ENCODE assay signal across 26 mouse cellular contexts in the genomic region with DNA sequence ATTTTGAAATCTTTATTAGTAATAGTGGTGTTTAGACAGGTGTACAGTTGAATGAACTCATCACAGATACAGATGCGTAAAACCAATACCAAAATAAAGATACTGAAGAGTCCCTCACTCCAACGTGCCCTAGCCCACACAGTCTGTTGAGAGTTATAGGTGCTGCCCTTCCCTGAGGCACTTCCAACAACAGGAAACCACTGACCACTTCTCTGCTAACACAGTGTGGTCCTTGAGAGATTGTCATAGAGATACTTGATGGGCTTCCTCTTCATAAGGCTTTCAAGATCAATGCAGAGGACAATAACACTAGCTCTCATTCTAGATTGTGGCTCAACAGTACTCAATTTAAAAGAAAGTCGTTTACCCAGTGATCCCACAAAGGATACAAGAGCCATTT.
DNase-seq lines count a peak whose midpoint lies in the region; ATAC-seq and TF ChIP-seq lines count a peak whose summit lies in the region.
"Had no signal": no experiment of that assay in that cellular context is flagged by ENCODE, and none has a peak within 500 bp of the region (broad histone marks: within the 10 kb centered on the region; RNA-seq: fewer than 3 reads in every experiment).

No protein-coding gene starts in this region.

- peak overlapping the region; percentile 77 for H3K27ac ChIP-seq in bone marrow macrophage, adult 2 months (ENCODE audit: insufficient read depth, low read depth, low read length)
- H3K27ac ChIP-seq: embryonic facial prominence, embryonic 13.5 days; embryonic facial prominence, embryonic 15.5 days; forebrain, embryonic 10.5 days; forebrain, embryonic 12.5 days had no signal

- ATAC-seq in granulocyte monocyte progenitor cell, adult 5-6 weeks (replicated peaks; ENCODE audit: poor library complexity, severe bottlenecking), result peak; percentile 59; the same call in 1 of the 2 replicates
- peak; percentile 51; the same call in 1 of the 2 replicates for ATAC-seq in megakaryocyte, adult 5-6 weeks (ENCODE audit: poor library complexity, severe bottlenecking)
- ATAC-seq: activated CD4-positive, CD25-positive, alpha-beta regulatory T cell, adult 4 months; forebrain, embryonic 14.5 days; forebrain, embryonic 16.5 days; Patski had no signal

- DNase-seq in 416B (ENCODE audit: low read depth), result peak; percentile 80
- no peak for DNase-seq in thymus, postnatal 14 days
- no peak for DNase-seq in heart, postnatal 36 days
- no peak for DNase-seq in cerebellum, adult 8-10 months
- no peak for DNase-seq in lung, postnatal 36 days
- DNase-seq: adrenal gland, adult 8-10 months; adrenal gland, postnatal 14 days; adrenal gland, postnatal 36 days; cerebellum, adult 11 months; cerebellum, adult 18-20 months; cerebellum, adult 9-10 months; cerebellum, postnatal 10 days; cerebellum, postnatal 25 days; embryo, embryonic 11 days had no signal

- no peak for TF ChIP-seq POLR2A in bone marrow macrophage, adult 2 months (IDR thresholded peaks at IDR 0.05; ENCODE audit: borderline replicate concordance, low read depth, low read length)

- H3K4me3 ChIP-seq in bone marrow macrophage, adult 2 months (ENCODE audit: insufficient read depth, low read length), result no peak overlapping the region
- H3K4me3 ChIP-seq: embryonic facial prominence, embryonic 13.5 days; embryonic facial prominence, embryonic 15.5 days; erythroblast, embryonic 14.5 days; forebrain, embryonic 10.5 days; forebrain, embryonic 12.5 days had no signal

- peaks cover 24% of the 10 kb centered on the region for H3K4me1 ChIP-seq in bone marrow macrophage, adult 2 months (ENCODE audit: control insufficient read depth, insufficient read depth, low read length)
- H3K4me1 ChIP-seq: embryonic facial prominence, embryonic 13.5 days; embryonic facial prominence, embryonic 15.5 days; forebrain, embryonic 10.5 days; forebrain, embryonic 12.5 days had no signal

- TF ChIP-seq CTCF in bone marrow macrophage, adult 2 months (IDR thresholded peaks at IDR 0.05; ENCODE audit: low read depth, low read length), result no peak

- intact Hi-C loops in heart, postnatal 36 days (cut with DNase I), result no loop called here
